Comparison of ENCODE assay signal across 14 mouse cellular contexts in genomic region chr19:20411276-20411675, GRCm38 (mm10).
"Had no signal": no experiment of that assay in that cellular context is flagged by ENCODE, and none has a peak within 500 bp of the region (broad histone marks: within the 10 kb centered on the region; RNA-seq: fewer than 3 reads in every experiment).

No protein-coding gene starts in this region.

- DNase-seq: kidney, adult 18-20 months; kidney, postnatal 14 days; lung, adult 2 months; lung, postnatal 36 days; right cerebral cortex, postnatal 14 days; thymus, postnatal 4 days had no signal

- H3K4me3 ChIP-seq: left cerebral cortex, adult 2 months; limb, embryonic 12.5 days; megakaryocyte, embryonic 14.5 days; midbrain, embryonic 15.5 days; stomach, embryonic 15.5 days had no signal

- H3K9me3 ChIP-seq: limb, embryonic 12.5 days; megakaryocyte, embryonic 14.5 days; midbrain, embryonic 15.5 days; stomach, embryonic 15.5 days had no signal

- H3K4me2 ChIP-seq: limb, embryonic 12.5 days; midbrain, embryonic 11.5 days; midbrain, embryonic 15.5 days; stomach, embryonic 15.5 days had no signal

- H3K36me3 ChIP-seq: limb, embryonic 12.5 days; midbrain, embryonic 15.5 days; stomach, embryonic 15.5 days had no signal

- H3K27me3 ChIP-seq: limb, embryonic 12.5 days; megakaryocyte, embryonic 14.5 days; midbrain, embryonic 15.5 days; stomach, embryonic 15.5 days had no signal

- H3K9ac ChIP-seq: limb, embryonic 12.5 days; liver, embryonic 14.5 days; midbrain, embryonic 15.5 days; stomach, embryonic 15.5 days had no signal

- H3K27ac ChIP-seq: left cerebral cortex, adult 2 months; limb, embryonic 12.5 days; liver, embryonic 14.5 days; midbrain, embryonic 15.5 days; stomach, embryonic 15.5 days had no signal

- H3K4me1 ChIP-seq: limb, embryonic 12.5 days; midbrain, embryonic 15.5 days; stomach, embryonic 15.5 days had no signal

- ATAC-seq: lung, postnatal 0 days; midbrain, embryonic 15.5 days had no signal
